Mouse (Mus musculus) adrenal gland, postnatal 0 days (tissue): Measurements from ENCODE around the gene Cma1. TPM values are rescaled to one million over a fixed set of nuclear protein-coding genes. Genes with fewer than 3 reads are reported as not detected.

Source experiments
- polyA plus RNA-seq: library from polyadenylated mRNA; unstranded; fragments of >200 nt; fragmentation: Nextera tagmentation; extraction: Ambion mirVana; gene quantifications from 2 replicates; pipeline ENCODE4 v1.2.1, GENCODE M21; 2015

Cma1 gene
- 45.9 and 61.2 TPM in 2 replicates for polyA plus RNA-seq

GRCm38 (mm10) chr14:55944575-55944974 is at the start of gene Cma1:
Gene Cma1 (minus strand): TSS chr14:55944675.

GRCm38 (mm10) chr14:55950346-55951030 is 6.0 kb upstream of the Cma1 start, which contains the start of gene Cma2:
Gene Cma2 (plus strand): TSS chr14:55950980.

GRCm38 (mm10) chr14:55899701-55900413 is 44.6 kb downstream of the Cma1 start, which contains the start of gene Sdr39u1:
Gene Sdr39u1 (minus strand): TSS chr14:55900293.

Other genes with a start within 250 kb of the Cma1 start
- 0.47 and 1.2 TPM in 2 replicates for gene Tgm1, start 230.7 kb downstream of the Cma1 start, polyA plus RNA-seq
- gene Rabggta, start 222.4 kb downstream of the Cma1 start, polyA plus RNA-seq = 15.1 and 23.2 TPM in 2 replicates
- 69.6 and 82.1 TPM in 2 replicates for gene Dhrs1, start 199.0 kb downstream of the Cma1 start, polyA plus RNA-seq
- 14.2 and 22.9 TPM in 2 replicates for gene Nop9, start 199.0 kb downstream of the Cma1 start, polyA plus RNA-seq
- 2.3 and 3.7 TPM in 2 replicates for gene Cideb, start 186.2 kb downstream of the Cma1 start, polyA plus RNA-seq
- gene Ltb4r2, start 183.2 kb downstream of the Cma1 start, polyA plus RNA-seq = 0.11 and 0.75 TPM in 2 replicates
- gene Ltb4r1, start 178.7 kb downstream of the Cma1 start, polyA plus RNA-seq = 1.4 and 1.9 TPM in 2 replicates
- 3.7 and 4.4 TPM in 2 replicates for gene Adcy4, start 160.6 kb downstream of the Cma1 start, polyA plus RNA-seq
- 9.4 and 11.5 TPM in 2 replicates for gene Ripk3, start 155.8 kb downstream of the Cma1 start, polyA plus RNA-seq
- 12.6 and 13.1 TPM in 2 replicates for gene Nfatc4, start 121.5 kb downstream of the Cma1 start, polyA plus RNA-seq
- 5.9 and 6.6 TPM in 2 replicates for gene Nynrin, start 90.7 kb downstream of the Cma1 start, polyA plus RNA-seq
- 0.28 and 0.29 TPM in 2 replicates for gene Cbln3, start 60.3 kb downstream of the Cma1 start, polyA plus RNA-seq
- 7.3 and 9.3 TPM in 2 replicates for gene Khnyn, start 59.7 kb downstream of the Cma1 start, polyA plus RNA-seq
- gene Sdr39u1, start 44.4 kb downstream of the Cma1 start, polyA plus RNA-seq = 55.6 and 63.8 TPM in 2 replicates
- not detected in 2 replicates for gene Cma2, start 6.3 kb upstream of the Cma1 start, polyA plus RNA-seq
- not detected in 2 replicates for gene Mcpt1, start 73.3 kb upstream of the Cma1 start, polyA plus RNA-seq
- gene Mcpt9, start 85.8 kb upstream of the Cma1 start, polyA plus RNA-seq = not detected in 2 replicates
- 0.12 TPM in 1 of 2 replicates, not detected in the other for gene Mcpt2, start 97.4 kb upstream of the Cma1 start, polyA plus RNA-seq
- gene Mcpt4, start 117.6 kb upstream of the Cma1 start, polyA plus RNA-seq = 3.6 and 6.1 TPM in 2 replicates
- gene Mcpt8, start 140.6 kb upstream of the Cma1 start, polyA plus RNA-seq = 0.30 and 0.81 TPM in 2 replicates
- gene Ctsg, start 157.9 kb upstream of the Cma1 start, polyA plus RNA-seq = 2.7 and 3.5 TPM in 2 replicates
- not detected in 2 replicates for gene Gzme, start 175.9 kb upstream of the Cma1 start, polyA plus RNA-seq
- not detected in 2 replicates for gene Gzmd, start 187.9 kb upstream of the Cma1 start, polyA plus RNA-seq
- gene Gzmg, start 214.9 kb upstream of the Cma1 start, polyA plus RNA-seq = not detected in 2 replicates
- not detected in 2 replicates for gene Gzmn, start 229.9 kb upstream of the Cma1 start, polyA plus RNA-seq